Mouse (Mus musculus): Measurements from ENCODE around the gene Hrasls5.

GRCm38 (mm10) chr19:7604107-7604506 is 8.2 kb upstream of the Hrasls5 start:
- TF ChIP-seq CTCF (IDR thresholded peaks at IDR 0.05; ENCODE audit: control insufficient read depth, insufficient read depth, insufficient read length) (no peak), MYOD1 (IDR thresholded peaks at IDR 0.05; ENCODE audit: control insufficient read depth, insufficient read length, low read depth) (no peak), USF1 (IDR thresholded peaks at IDR 0.05; ENCODE audit: low read depth) (no peak), MYOG (IDR thresholded peaks at IDR 0.05; ENCODE audit: control insufficient read depth, extremely low read depth, insufficient read length) (no peak), MAX (IDR thresholded peaks at IDR 0.05) (no peak), FOSL1 (IDR thresholded peaks at IDR 0.05; ENCODE audit: insufficient read depth, low read length, poor library complexity, severe bottlenecking) (no peak), CEBPB (IDR thresholded peaks at IDR 0.05; ENCODE audit: low read depth) (no peak)

All from C2C12 (cell line).